Mouse (Mus musculus): ENCODE data around the gene Slc12a5. TPM values are rescaled to one million over a fixed set of nuclear protein-coding genes. Genes with fewer than 3 reads are reported as not detected.

Gene Slc12a5
- polyA plus RNA-seq, 1 experiment from 2014 or later = 0.12 TPM

DNA sequence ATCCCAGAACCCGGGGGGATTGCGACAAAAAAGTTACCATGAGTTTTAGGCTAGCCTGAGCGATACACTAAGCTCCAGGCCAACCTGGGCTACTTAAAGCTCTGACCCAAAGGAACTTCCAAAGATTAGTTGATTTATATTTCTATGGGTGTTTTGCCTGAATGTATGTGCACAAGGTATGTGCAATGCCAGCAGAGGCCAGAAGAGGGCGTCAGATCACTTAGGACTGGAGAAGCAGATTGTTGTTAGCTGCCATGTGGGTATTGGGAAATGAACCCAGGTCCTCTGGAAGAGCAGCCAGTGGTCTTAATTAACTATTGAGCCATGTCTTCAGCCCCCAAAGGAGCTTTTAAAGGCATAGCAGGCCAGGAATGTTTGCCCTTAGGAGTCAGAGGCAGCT, 8.9 kb upstream of the Slc12a5 start:
- Histone ChIP-seq H3K9ac (ENCODE audit: low read length) (no peak overlapping the region), H3K4me2 (replicated peaks; ENCODE audit: low read depth) (no peak overlapping the region), H3K27me3 (ENCODE audit: control insufficient read depth, insufficient read depth, low read length) (peaks cover 17% of the 10 kb centered on the region; the same call in 1 of the 2 replicates), H3K4me1 (replicated peaks; ENCODE audit: control insufficient read depth, insufficient read depth) (no peaks in the 10 kb centered on the region; the same call in 1 of the 2 replicates), H3K27ac (replicated peaks) (no peak overlapping the region), H3K9me3 (ENCODE audit: control insufficient read depth, low read length) (no peaks in the 10 kb centered on the region), H3K36me3 (ENCODE audit: control insufficient read depth, insufficient read depth, low read length) (no peaks in the 10 kb centered on the region), H3K4me3 (ENCODE audit: low read depth, low read length) (no peak overlapping the region)
- 82% methylated on average over 4 of the region's 4 CpGs for WGBS
- DNase-seq (ENCODE audit: low spot score) = no peak
- TF ChIP-seq EP300 (optimal IDR thresholded peaks at IDR 0.05) (no peak), CTCF (IDR thresholded peaks at IDR 0.05; ENCODE audit: low read depth) (peak; percentile 48)
- ATAC-seq (ENCODE audit: low FRiP score, low TSS enrichment) = no peak

DNA sequence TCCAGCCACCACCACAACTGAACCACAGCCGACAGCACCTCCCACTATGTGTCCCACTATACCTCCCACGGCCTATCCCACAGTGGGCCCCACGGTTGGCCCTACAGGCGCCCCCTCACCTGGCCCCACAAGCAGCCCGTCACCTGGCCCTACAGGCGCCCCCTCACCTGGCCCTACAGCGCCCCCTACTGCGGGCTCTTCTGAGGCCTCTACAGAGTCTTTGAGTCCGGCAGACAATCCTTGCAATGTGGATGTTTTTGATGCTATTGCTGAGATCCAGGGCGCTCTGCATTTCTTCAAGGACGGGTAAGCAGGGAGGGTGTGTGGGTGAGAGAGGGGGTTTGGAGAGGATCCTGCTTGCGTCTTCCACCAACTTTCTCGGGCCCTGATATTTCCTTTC, 8.2 kb upstream of the Slc12a5 start:
- H3K4me2 ChIP-seq (replicated peaks; ENCODE audit: low read depth) = no peak overlapping the region
- peaks cover 17% of the 10 kb centered on the region; the same call in 1 of the 2 replicates for H3K27me3 ChIP-seq (ENCODE audit: control insufficient read depth, insufficient read depth, low read length)
- TF ChIP-seq EP300 (optimal IDR thresholded peaks at IDR 0.05) (no peak), CTCF (IDR thresholded peaks at IDR 0.05; ENCODE audit: low read depth) (peak; percentile 46)
- no peaks in the 10 kb centered on the region for H3K9me3 ChIP-seq (ENCODE audit: control insufficient read depth, low read length)
- H3K27ac ChIP-seq (replicated peaks) = no peak overlapping the region
- H3K36me3 ChIP-seq (ENCODE audit: control insufficient read depth, insufficient read depth, low read length) = no peaks in the 10 kb centered on the region
- no peak overlapping the region for H3K4me3 ChIP-seq (ENCODE audit: low read depth, low read length)
- 48% methylated on average over 13 of the region's 13 CpGs for WGBS
- DNase-seq (ENCODE audit: low spot score) (peak; percentile 39), ATAC-seq (ENCODE audit: low FRiP score, low TSS enrichment) (no peak)
- H3K9ac ChIP-seq (ENCODE audit: low read length) = no peak overlapping the region
- no peaks in the 10 kb centered on the region; the same call in 1 of the 2 replicates for H3K4me1 ChIP-seq (replicated peaks; ENCODE audit: control insufficient read depth, insufficient read depth)

DNA sequence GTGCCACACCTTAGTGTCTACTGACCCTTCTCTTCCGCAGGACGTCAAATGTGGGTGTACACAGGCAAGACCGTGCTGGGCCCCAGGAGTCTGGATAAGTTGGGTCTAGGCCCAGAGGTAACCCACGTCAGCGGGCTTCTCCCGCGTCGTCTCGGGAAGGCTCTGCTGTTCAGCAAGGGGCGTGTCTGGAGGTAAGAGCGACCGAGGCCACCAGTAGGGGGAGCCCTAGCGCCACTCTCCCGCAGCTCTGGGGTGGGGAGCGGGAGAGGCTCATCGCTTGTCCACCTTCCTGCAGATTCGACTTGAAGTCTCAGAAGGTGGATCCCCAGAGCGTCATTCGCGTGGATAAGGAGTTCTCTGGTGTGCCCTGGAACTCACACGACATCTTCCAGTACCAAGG, 7.4 kb upstream of the Slc12a5 start:
- Histone ChIP-seq H3K9ac (ENCODE audit: low read length) (no peak overlapping the region), H3K4me3 (ENCODE audit: low read depth, low read length) (no peak overlapping the region), H3K4me2 (replicated peaks; ENCODE audit: low read depth) (no peak overlapping the region; the same call in 1 of the 2 replicates), H3K36me3 (ENCODE audit: control insufficient read depth, insufficient read depth, low read length) (no peaks in the 10 kb centered on the region), H3K27ac (replicated peaks) (no peak overlapping the region), H3K4me1 (replicated peaks; ENCODE audit: control insufficient read depth, insufficient read depth) (no peaks in the 10 kb centered on the region; the same call in 1 of the 2 replicates), H3K27me3 (ENCODE audit: control insufficient read depth, insufficient read depth, low read length) (peaks cover 15% of the 10 kb centered on the region; the same call in 1 of the 2 replicates), H3K9me3 (ENCODE audit: control insufficient read depth, low read length) (no peaks in the 10 kb centered on the region)
- TF ChIP-seq CTCF (IDR thresholded peaks at IDR 0.05; ENCODE audit: low read depth) (peak; percentile 94), EP300 (optimal IDR thresholded peaks at IDR 0.05) (no peak)
- WGBS = under 1% methylated on average over 21 of the region's 21 CpGs
- DNase-seq (ENCODE audit: low spot score) (peak; percentile 88), ATAC-seq (ENCODE audit: low FRiP score, low TSS enrichment) (peak; percentile 84)

GRCm38 (mm10) chr2:164955725-164956124, 4.9 kb upstream of the Slc12a5 start:
- Histone ChIP-seq H3K27ac (replicated peaks) (no peak overlapping the region), H3K4me1 (replicated peaks; ENCODE audit: control insufficient read depth, insufficient read depth) (no peaks in the 10 kb centered on the region; the same call in 1 of the 2 replicates), H3K9me3 (ENCODE audit: control insufficient read depth, low read length) (no peaks in the 10 kb centered on the region), H3K4me3 (ENCODE audit: low read depth, low read length) (no peak overlapping the region), H3K27me3 (ENCODE audit: control insufficient read depth, insufficient read depth, low read length) (peaks cover 2% of the 10 kb centered on the region; the same call in 1 of the 2 replicates), H3K9ac (ENCODE audit: low read length) (no peak overlapping the region), H3K36me3 (ENCODE audit: control insufficient read depth, insufficient read depth, low read length) (no peaks in the 10 kb centered on the region), H3K4me2 (replicated peaks; ENCODE audit: low read depth) (no peak overlapping the region)
- no peak for DNase-seq (ENCODE audit: low spot score)
- TF ChIP-seq EP300 (optimal IDR thresholded peaks at IDR 0.05) (no peak), CTCF (IDR thresholded peaks at IDR 0.05; ENCODE audit: low read depth) (peak; percentile 8; the same call in 1 of the 2 replicates)
- 56% methylated on average over 4 of the region's 4 CpGs for WGBS
- ATAC-seq (ENCODE audit: low FRiP score, low TSS enrichment) = no peak

DNA sequence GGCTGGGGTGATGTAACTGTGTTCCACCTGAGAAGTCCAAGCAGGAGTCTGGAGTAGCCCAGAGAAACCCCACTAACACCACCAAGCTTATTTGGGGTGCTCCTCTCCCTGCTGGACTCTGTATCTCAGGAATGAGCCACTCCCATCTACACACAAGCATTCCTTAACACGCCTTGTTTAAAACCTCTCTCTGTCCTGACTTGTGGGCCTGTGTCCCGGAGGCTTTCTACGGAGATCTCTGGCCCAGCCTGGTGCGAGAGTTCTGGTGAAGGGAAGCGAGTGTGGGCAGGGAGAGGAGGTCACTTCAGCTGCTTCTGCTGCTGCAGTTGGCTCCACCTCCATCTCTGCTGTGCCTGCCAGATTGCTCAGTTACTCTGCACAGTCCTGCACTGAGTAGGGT, 4.4 kb upstream of the Slc12a5 start:
- Histone ChIP-seq H3K27ac (replicated peaks) (no peak overlapping the region), H3K4me2 (replicated peaks; ENCODE audit: low read depth) (no peak overlapping the region), H3K4me3 (ENCODE audit: low read depth, low read length) (no peak overlapping the region), H3K4me1 (replicated peaks; ENCODE audit: control insufficient read depth, insufficient read depth) (no peaks in the 10 kb centered on the region; the same call in 1 of the 2 replicates), H3K9ac (ENCODE audit: low read length) (no peak overlapping the region), H3K9me3 (ENCODE audit: control insufficient read depth, low read length) (no peaks in the 10 kb centered on the region), H3K36me3 (ENCODE audit: control insufficient read depth, insufficient read depth, low read length) (no peaks in the 10 kb centered on the region), H3K27me3 (ENCODE audit: control insufficient read depth, insufficient read depth, low read length) (peaks cover under 1% of the 10 kb centered on the region; the same call in 1 of the 2 replicates)
- whole genome bisulfite sequencing = 31% methylated on average over 5 of the region's 5 CpGs
- DNase-seq (ENCODE audit: low spot score) = no peak
- no peak for ATAC-seq (ENCODE audit: low FRiP score, low TSS enrichment)
- TF ChIP-seq EP300 (optimal IDR thresholded peaks at IDR 0.05) (no peak), CTCF (IDR thresholded peaks at IDR 0.05; ENCODE audit: low read depth) (no peak)

- no peak overlapping the region for H3K27ac ChIP-seq (replicated peaks)
- H3K27me3 ChIP-seq (ENCODE audit: control insufficient read depth, insufficient read depth, low read length) = no peaks in the 10 kb centered on the region
- H3K4me1 ChIP-seq (replicated peaks; ENCODE audit: control insufficient read depth, insufficient read depth) = no peaks in the 10 kb centered on the region; the same call in 1 of the 2 replicates
- no peak for DNase-seq (ENCODE audit: low spot score)
- TF ChIP-seq CTCF (IDR thresholded peaks at IDR 0.05; ENCODE audit: low read depth) = peak; percentile 35; the same call in 1 of the 2 replicates
- no peak for TF ChIP-seq EP300 (optimal IDR thresholded peaks at IDR 0.05)
- ATAC-seq (ENCODE audit: low FRiP score, low TSS enrichment) = no peak
- H3K9ac ChIP-seq (ENCODE audit: low read length) = no peak overlapping the region
- H3K9me3 ChIP-seq (ENCODE audit: control insufficient read depth, low read length) = no peaks in the 10 kb centered on the region
- WGBS = 59% methylated on average over 9 of the region's 9 CpGs
- no peak overlapping the region for H3K4me2 ChIP-seq (replicated peaks; ENCODE audit: low read depth)
- H3K4me3 ChIP-seq (ENCODE audit: low read depth, low read length) = no peak overlapping the region
- no peaks in the 10 kb centered on the region for H3K36me3 ChIP-seq (ENCODE audit: control insufficient read depth, insufficient read depth, low read length)
These were observed 2.9 kb upstream of the Slc12a5 start for GRCm38 (mm10) chr2:164957548-164958315.

All from stomach, postnatal 0 days (tissue).